Mouse (Mus musculus) liver, postnatal 0 days (tissue): ENCODE results near the gene Serpina1b.

ENCODE experiments used
- CTCF ChIP-seq: sonication (generic); IDR thresholded peaks from 2 replicates; pipeline ENCODE4 v1.5.1; 2016; ENCODE audit warnings: antibody characterized with exemption, low read depth
- EP300 ChIP-seq: IDR thresholded peaks from 2 replicates; pipeline ENCODE4 v1.6.1; 2016; ENCODE audit warnings: antibody characterized with exemption, low read depth, mild to moderate bottlenecking

GRCm38 (mm10) chr12:103681169-103681568, 149.0 kb downstream of the Serpina1b start:
- TF ChIP-seq CTCF (no peak), EP300 (no peak)
